8 mouse cellular contexts compared by ENCODE assay signal in the genomic region with DNA sequence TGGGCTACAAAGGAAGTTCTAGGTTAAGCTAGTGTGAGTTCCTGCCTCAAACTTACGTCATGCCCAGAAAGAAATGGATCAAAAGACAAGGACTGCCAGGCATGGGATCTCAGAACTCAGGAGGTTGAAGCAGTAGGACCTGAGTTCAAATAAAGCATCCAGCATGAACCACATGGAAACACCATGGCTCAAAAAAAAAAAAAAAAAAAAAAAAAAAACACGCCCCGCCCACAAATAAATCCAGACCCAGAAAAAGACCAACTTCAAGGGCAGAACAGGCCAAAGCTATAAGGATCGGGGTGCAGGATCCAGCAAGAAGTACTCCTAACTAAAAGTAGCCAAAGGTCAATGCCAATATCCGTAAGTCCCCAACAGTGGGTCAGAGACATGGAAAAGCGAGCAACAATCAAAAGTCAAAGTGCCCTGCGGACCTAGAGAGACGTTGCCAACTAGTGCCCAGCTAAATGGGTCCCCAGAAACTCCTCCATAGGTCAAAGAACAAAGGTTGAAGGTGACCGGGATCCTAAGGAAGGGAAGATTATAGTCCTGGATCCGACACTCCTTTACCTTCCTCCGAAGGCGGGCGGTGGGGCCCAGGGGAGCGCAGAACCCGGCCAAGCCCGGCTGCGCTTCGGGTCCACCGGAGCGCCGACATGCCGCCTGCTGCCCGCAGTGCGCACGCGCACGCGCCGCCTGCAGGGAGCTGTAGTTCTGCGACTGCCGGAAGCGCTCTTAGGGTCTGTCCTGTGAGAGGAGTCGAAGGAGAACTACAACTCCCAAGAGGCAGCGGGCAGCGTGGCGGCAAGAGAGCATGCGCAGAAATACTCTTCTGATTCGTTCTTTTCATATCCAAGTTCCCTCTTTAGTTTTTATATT. TPM values are rescaled to one million over a fixed set of nuclear protein-coding genes. Genes with fewer than 3 reads are reported as not detected.
DNase-seq lines count a peak whose midpoint lies in the region; ATAC-seq lines count a peak whose summit lies in the region.

A gene (minus strand): TSS at position 684 of the 876 bp plus-strand sequence.

- DNase-seq in ES-CJ7 (ENCODE audit: low read depth, low spot score) = peak; percentile 99
- DNase-seq in cerebellum, adult 11 months = peak; percentile 95
- peak; percentile 99 for DNase-seq in forebrain, embryonic 14.5 days (ENCODE audit: low spot score)
- DNase-seq in heart, postnatal 14 days = peak; percentile 95 to 96
- peak; percentile 98 for DNase-seq in layer of hippocampus, adult 11-12 months (ENCODE audit: low spot score)
- DNase-seq in lung, adult 18-20 months = peak; percentile 97 to 98
- DNase-seq in testis, postnatal 14 days (ENCODE audit: low spot score) = peak; percentile 98

- peak within 1 kb of the TSS; percentile 41 for H3K4me3 ChIP-seq in forebrain, embryonic 14.5 days (ENCODE audit: low read depth, low read length)
- peak within 1 kb of the TSS; percentile 70 for H3K4me3 ChIP-seq in neural tube, embryonic 15.5 days (replicated peaks)

- H3K4me2 ChIP-seq in forebrain, embryonic 14.5 days (ENCODE audit: low read length) = peak within 1 kb of the TSS; percentile 56
- H3K4me2 ChIP-seq in neural tube, embryonic 15.5 days = peak within 1 kb of the TSS; percentile 73

- intact Hi-C loops in heart, postnatal 14 days (cut with DNase I) = no loop called here

- no peaks in the 10 kb centered on the region for H3K27me3 ChIP-seq in forebrain, embryonic 14.5 days (replicated peaks; ENCODE audit: control insufficient read depth, insufficient read depth, low read length)
- no peaks in the 10 kb centered on the region for H3K27me3 ChIP-seq in neural tube, embryonic 15.5 days (replicated peaks)

- H3K27ac ChIP-seq in forebrain, embryonic 14.5 days (ENCODE audit: low read depth, low read length) = no peak within 1 kb of the TSS
- H3K27ac ChIP-seq in neural tube, embryonic 15.5 days (replicated peaks) = peak within 1 kb of the TSS; percentile 41; the same call in 1 of the 2 replicates

- H3K9me3 ChIP-seq in forebrain, embryonic 14.5 days (replicated peaks; ENCODE audit: control insufficient read depth, low read length) = no peaks in the 10 kb centered on the region
- H3K9me3 ChIP-seq in neural tube, embryonic 15.5 days (replicated peaks) = no peaks in the 10 kb centered on the region

- peak; percentile 99 for ATAC-seq in forebrain, embryonic 14.5 days
- peak; percentile 94 for ATAC-seq in neural tube, embryonic 15.5 days (ENCODE audit: low FRiP score)

- no peaks in the 10 kb centered on the region; the same call in 1 of the 2 replicates for H3K4me1 ChIP-seq in forebrain, embryonic 14.5 days (ENCODE audit: control insufficient read depth, insufficient read depth, low read length)
- peaks cover 19% of the 10 kb centered on the region for H3K4me1 ChIP-seq in neural tube, embryonic 15.5 days

- 3% methylated on average over 38 of the region's 38 CpGs for WGBS in forebrain, embryonic 14.5 days
- 4% methylated on average over 38 of the region's 38 CpGs for WGBS in neural tube, embryonic 15.5 days

- peak within 1 kb of the TSS; percentile 51; the same call in 1 of the 2 replicates for H3K9ac ChIP-seq in forebrain, embryonic 14.5 days (ENCODE audit: low read length)
- peak within 1 kb of the TSS; percentile 55 for H3K9ac ChIP-seq in neural tube, embryonic 15.5 days (replicated peaks)

- H3K36me3 ChIP-seq in forebrain, embryonic 14.5 days (ENCODE audit: control insufficient read depth, insufficient read depth, low read length) = peaks cover 34% of the 10 kb centered on the region
- peaks cover 32% of the 10 kb centered on the region for H3K36me3 ChIP-seq in neural tube, embryonic 15.5 days

RNA-seq across cellular contexts. Expression of the gene that starts here (rescaled TPM):
- polyA plus RNA-seq in forebrain, embryonic 14.5 days (2014; fragmentation: Nextera tagmentation; extraction: Ambion mirVana) = 32.1 and 33.4 TPM in 2 replicates
- 10 to 100 TPM; 45.3 to 46.8 TPM for total RNA-seq in heart, postnatal 14 days (2021)
- 43.4 TPM in 2 replicates for polyA plus RNA-seq in neural tube, embryonic 15.5 days (2015; fragmentation: Nextera tagmentation; extraction: Ambion mirVana)
